Mouse (Mus musculus): ENCODE data around the gene Ccdc93. TPM values are rescaled to one million over a fixed set of nuclear protein-coding genes. Genes with fewer than 3 reads are reported as not detected.

The Ccdc93 gene
- polyA plus RNA-seq, 2 experiments, result 2.4 to 2.7 TPM

DNA sequence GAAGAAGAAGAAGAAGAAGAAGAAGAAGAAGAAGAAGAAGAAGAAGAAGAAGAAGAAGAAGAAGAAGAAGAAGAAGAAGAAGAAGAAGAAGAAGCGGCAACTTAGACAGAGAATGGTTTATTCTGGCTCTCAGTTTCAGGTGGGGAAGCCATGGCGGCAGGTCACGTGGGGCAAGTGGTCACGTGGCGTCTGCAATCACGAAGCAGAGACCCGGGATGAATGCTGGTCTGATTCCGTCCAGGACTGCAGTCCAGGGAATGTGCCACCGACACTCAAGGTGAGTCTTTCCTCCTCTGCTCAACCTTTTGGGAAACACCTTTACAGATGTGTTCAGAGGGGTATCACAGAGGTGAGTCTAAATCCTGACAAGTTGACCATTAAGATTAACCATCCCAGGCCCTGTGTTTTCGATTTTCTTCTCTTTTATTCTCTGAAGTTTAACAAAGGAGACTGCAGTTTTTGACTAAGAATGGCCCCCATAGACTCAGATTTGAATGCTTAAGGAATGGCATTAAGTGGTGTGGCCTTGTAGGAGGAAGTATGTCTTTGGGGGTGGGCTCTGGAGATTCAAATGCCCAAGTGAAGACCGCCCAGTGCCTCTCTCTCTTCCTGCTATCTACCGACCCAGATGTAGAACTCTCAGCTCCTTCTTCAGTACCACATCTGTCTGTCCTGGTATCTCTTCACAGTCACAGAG lies 11.1 kb upstream of the Ccdc93 start:
- no peaks in the 10 kb centered on the region for H3K27me3 ChIP-seq (ENCODE audit: control insufficient read depth, insufficient read depth, low read length)
- no peak overlapping the region for H3K4me3 ChIP-seq (ENCODE audit: insufficient read depth in 1 of 2, low read depth in 2 of 2, low read length in 2 of 2)
- H3K9me3 ChIP-seq (ENCODE audit: control insufficient read depth, low read length), result no peaks in the 10 kb centered on the region
- H3K4me1 ChIP-seq (replicated peaks; ENCODE audit: control insufficient read depth in 2 of 2, insufficient read depth in 2 of 2, low read length in 1 of 2), result no peaks in the 10 kb centered on the region
- WGBS (ENCODE audit: insufficient replicate concordance), result 62% methylated on average over 12 of the region's 12 CpGs
- no peak for TF ChIP-seq CTCF (IDR thresholded peaks at IDR 0.05; ENCODE audit: low read depth)
- TF ChIP-seq EP300 (IDR thresholded peaks at IDR 0.05; ENCODE audit: low read depth), result no peak
- H3K36me3 ChIP-seq (replicated peaks; ENCODE audit: control insufficient read depth, insufficient read depth, low read depth), result no peaks in the 10 kb centered on the region
- H3K9ac ChIP-seq (replicated peaks), result no peak overlapping the region
- H3K4me2 ChIP-seq (ENCODE audit: low read depth), result no peak overlapping the region
- ATAC-seq (ENCODE audit: insufficient read depth) (no peak), DNase-seq (ENCODE audit: low read depth in 3 of 3, low spot score in 3 of 3) (no peak)
- no peak overlapping the region for H3K27ac ChIP-seq

DNA sequence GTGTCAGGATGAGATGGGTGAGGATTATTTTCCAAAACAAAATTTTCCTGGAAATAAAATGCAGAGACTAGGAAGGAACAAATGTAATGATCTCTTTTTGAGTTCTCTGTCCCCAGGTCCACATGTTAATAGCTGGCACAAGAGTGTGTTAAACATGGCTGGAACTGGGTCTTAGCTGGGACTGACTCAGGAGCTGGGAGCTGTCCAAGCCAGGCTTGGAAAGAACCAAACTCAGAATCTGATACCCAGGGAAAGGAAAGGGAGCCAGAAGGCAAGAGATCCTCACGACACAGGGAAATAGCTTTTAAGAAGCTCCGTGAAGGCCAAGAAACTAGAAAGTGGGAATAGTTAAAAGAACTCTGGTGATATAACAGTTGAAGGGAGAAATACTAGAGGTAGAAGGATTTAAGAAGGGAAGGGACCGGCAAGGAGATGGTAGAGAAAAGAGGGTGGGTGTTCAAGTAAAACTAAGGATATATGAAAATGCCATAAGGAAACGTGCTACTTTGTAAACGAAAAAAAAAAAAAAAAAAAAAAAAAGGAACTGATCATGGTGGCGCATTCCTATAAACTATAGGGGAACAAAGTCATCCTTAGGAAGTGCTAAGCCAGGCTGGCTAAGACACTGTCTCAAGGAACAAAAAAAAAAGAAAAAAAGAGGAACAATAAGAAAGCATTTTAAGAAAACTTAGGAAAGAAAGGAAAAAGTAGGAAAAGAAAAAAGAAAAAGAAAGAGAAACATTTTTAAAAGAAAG lies 489 bp upstream of the Ccdc93 start:
- Histone ChIP-seq H3K4me1 (replicated peaks; ENCODE audit: control insufficient read depth in 2 of 2, insufficient read depth in 2 of 2, low read length in 1 of 2) (peaks cover 0 to 5% of the 10 kb centered on the region in 2 experiments; a peak in 3 of 4 replicates), H3K36me3 (replicated peaks; ENCODE audit: control insufficient read depth, insufficient read depth, low read depth) (no peaks in the 10 kb centered on the region), H3K4me3 (ENCODE audit: insufficient read depth in 1 of 2, low read depth in 2 of 2, low read length in 2 of 2) (peak overlapping the region in 1 of 2 experiments; percentile 74; a peak in 1 of 4 replicates), H3K27ac (no peak overlapping the region), H3K9me3 (ENCODE audit: control insufficient read depth, low read length) (no peaks in the 10 kb centered on the region), H3K27me3 (ENCODE audit: control insufficient read depth, insufficient read depth, low read length) (no peaks in the 10 kb centered on the region), H3K9ac (replicated peaks) (no peak overlapping the region), H3K4me2 (ENCODE audit: low read depth) (peak overlapping the region; percentile 84)
- ATAC-seq (ENCODE audit: insufficient read depth), result no peak
- 22% methylated on average over 6 of the region's 6 CpGs for WGBS (ENCODE audit: insufficient replicate concordance)
- DNase-seq (ENCODE audit: low read depth in 3 of 3, low spot score in 3 of 3), result no peak
- TF ChIP-seq CTCF (IDR thresholded peaks at IDR 0.05; ENCODE audit: low read depth), result no peak
- TF ChIP-seq EP300 (IDR thresholded peaks at IDR 0.05; ENCODE audit: low read depth), result no peak

DNA sequence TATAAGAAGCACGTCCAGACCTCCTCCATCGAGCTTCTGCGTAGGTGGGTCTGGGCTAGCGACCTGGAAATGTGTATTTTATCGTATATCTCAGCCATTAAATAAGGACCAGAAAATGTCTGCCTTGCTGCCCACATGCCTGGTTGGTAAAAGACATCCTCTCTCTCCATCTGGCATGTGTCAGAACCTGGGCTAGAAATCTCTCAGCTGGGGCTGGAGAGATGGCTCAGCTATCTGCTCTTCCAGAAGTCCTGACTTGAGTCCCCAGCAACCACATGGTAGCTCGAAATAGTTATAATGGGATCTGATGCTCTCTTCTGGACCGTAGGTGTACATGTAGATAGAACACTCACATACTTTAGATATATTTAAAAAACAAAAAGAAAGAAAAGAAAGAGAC lies 5.1 kb downstream of the Ccdc93 start:
- Histone ChIP-seq H3K9me3 (ENCODE audit: control insufficient read depth, low read length) (no peaks in the 10 kb centered on the region), H3K27me3 (ENCODE audit: control insufficient read depth, insufficient read depth, low read length) (no peaks in the 10 kb centered on the region), H3K9ac (replicated peaks) (no peak overlapping the region), H3K36me3 (replicated peaks; ENCODE audit: control insufficient read depth, insufficient read depth, low read depth) (no peaks in the 10 kb centered on the region), H3K27ac (no peak overlapping the region), H3K4me3 (ENCODE audit: insufficient read depth in 1 of 2, low read depth in 2 of 2, low read length in 2 of 2) (no peak overlapping the region), H3K4me2 (ENCODE audit: low read depth) (no peak overlapping the region), H3K4me1 (replicated peaks; ENCODE audit: control insufficient read depth in 2 of 2, insufficient read depth in 2 of 2, low read length in 1 of 2) (peaks cover 0 to 5% of the 10 kb centered on the region in 2 experiments; a peak in 3 of 4 replicates)
- TF ChIP-seq EP300 (IDR thresholded peaks at IDR 0.05; ENCODE audit: low read depth) (no peak), CTCF (IDR thresholded peaks at IDR 0.05; ENCODE audit: low read depth) (no peak)
- WGBS (ENCODE audit: insufficient replicate concordance), result 67% methylated on average over 7 of the region's 7 CpGs
- DNase-seq (ENCODE audit: low read depth in 3 of 3, low spot score in 3 of 3) (no peak), ATAC-seq (ENCODE audit: insufficient read depth) (no peak)

DNA sequence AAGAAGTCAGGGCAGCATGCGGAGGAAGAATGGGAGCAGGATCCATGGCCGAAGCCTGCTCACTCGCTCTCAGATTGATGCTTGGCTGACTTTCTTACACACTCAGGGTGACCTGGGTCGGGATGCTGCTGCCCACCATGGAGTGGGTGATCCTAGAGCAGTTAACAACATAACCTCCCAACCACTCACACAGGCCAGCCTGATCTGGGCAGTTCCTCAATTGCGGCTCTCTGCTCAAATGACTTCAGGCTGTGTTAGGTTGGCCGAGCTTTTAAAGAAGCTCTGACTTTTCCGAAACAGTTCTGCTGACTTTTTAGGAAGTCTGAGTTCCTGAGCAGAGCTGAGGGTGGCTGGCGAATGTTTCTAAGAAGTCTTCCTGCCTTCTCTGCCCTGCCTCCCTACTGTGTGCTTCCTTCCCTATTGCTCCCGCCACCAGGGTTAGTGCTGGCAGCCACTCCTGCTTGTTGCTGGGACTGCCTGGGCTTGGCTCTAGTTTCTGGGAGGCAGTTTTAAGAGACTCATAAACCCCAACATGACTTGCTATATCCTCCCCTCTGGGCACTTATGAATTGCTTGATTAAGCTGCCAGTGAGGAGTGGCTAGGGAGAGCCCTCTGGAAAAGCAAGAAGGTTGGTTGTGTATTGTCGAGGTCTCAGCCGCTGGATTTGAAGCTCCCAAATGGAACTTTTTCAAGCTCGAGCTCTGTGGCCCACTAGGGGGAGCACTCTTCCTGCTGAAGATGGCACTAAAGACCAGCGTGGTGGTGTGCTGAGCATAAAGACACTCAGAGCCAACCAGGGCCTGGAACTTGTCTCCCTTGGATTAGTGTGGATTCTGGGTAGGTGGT lies 9.9 kb downstream of the Ccdc93 start:
- no peaks in the 10 kb centered on the region for H3K27me3 ChIP-seq (ENCODE audit: control insufficient read depth, insufficient read depth, low read length)
- 58% methylated on average over 13 of the region's 13 CpGs for WGBS (ENCODE audit: insufficient replicate concordance)
- H3K4me2 ChIP-seq (ENCODE audit: low read depth), result no peak overlapping the region
- no peaks in the 10 kb centered on the region for H3K9me3 ChIP-seq (ENCODE audit: control insufficient read depth, low read length)
- no peak overlapping the region for H3K27ac ChIP-seq
- peak in 1 of 3 experiments; percentile 24 for DNase-seq (ENCODE audit: low read depth in 3 of 3, low spot score in 3 of 3)
- no peak overlapping the region for H3K4me3 ChIP-seq (ENCODE audit: insufficient read depth in 1 of 2, low read depth in 2 of 2, low read length in 2 of 2)
- ATAC-seq (ENCODE audit: insufficient read depth), result peak; percentile 21; the same call in 1 of the 2 replicates
- no peaks in the 10 kb centered on the region for H3K36me3 ChIP-seq (replicated peaks; ENCODE audit: control insufficient read depth, insufficient read depth, low read depth)
- TF ChIP-seq EP300 (IDR thresholded peaks at IDR 0.05; ENCODE audit: low read depth), result no peak
- peak; percentile 83 for TF ChIP-seq CTCF (IDR thresholded peaks at IDR 0.05; ENCODE audit: low read depth)
- no peak overlapping the region for H3K9ac ChIP-seq (replicated peaks)
- peaks cover 0 to 3% of the 10 kb centered on the region in 2 experiments; a peak in 1 of 4 replicates for H3K4me1 ChIP-seq (replicated peaks; ENCODE audit: control insufficient read depth in 2 of 2, insufficient read depth in 2 of 2, low read length in 1 of 2)
